Mouse (Mus musculus) fat pad, adult 2 months (tissue): ENCODE measurements around the gene Nanos3.

Experiments used
- DNase-seq: peaks from one replicate; pipeline ENCODE4 v3.0.0-alpha.2; 2011; ENCODE audit warnings: low read depth, low spot score; ENCODE audit errors: extremely low read depth

Gene Nanos3

DNA sequence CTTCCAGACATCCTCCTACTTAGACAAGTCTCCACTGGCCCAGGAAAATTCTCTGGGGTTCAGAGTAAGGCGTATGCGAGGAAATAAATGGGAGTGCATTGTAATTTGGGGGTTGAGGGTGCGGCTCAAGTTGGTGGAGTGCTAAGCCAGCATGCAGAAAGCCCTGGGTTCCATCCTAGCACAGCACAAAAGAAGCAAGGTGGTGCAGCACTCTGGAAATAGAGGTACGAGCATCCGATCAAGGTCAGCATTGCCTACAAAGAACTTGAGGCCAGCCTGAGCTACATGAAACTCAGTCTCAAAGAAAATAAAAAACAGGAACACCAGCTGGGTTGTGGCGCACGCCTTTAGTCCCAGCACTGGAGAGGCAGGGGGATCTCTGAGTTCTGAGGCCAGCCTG, at the start of gene Nanos3:
Nanos3 (minus strand) TSS at position 101 of the 400 bp plus-strand sequence.
- DNase-seq, result no peak

DNA sequence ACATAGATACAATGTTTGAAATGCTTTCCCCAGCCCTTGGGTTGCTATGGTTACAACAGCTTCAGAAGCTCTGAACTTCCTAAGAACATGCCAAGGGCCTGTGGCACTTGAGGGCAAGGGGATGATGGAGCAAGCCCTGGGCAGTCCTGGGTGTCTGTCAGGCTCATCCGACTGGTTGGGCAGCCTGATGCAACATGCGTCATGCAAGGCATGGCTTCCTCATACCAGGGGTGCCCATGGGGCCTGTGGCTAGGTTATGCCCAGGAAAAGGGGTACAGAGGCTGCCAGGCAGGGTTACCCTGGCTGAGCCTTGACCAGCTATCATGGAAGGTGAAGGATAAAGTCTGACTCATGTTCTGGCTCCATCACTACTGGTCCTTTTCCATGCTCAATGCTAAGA, 48.0 kb upstream of the Nanos3 start:
- DNase-seq, result peak; percentile 65

GRCm38 (mm10) chr8:84230735-84231134, 45.7 kb upstream of the Nanos3 start:
- no peak for DNase-seq

GRCm38 (mm10) chr8:84223322-84224029, 38.5 kb upstream of the Nanos3 start:
- no peak for DNase-seq

- no peak for DNase-seq
These were observed 37.6 kb upstream of the Nanos3 start for GRCm38 (mm10) chr8:84222566-84223165.

DNA sequence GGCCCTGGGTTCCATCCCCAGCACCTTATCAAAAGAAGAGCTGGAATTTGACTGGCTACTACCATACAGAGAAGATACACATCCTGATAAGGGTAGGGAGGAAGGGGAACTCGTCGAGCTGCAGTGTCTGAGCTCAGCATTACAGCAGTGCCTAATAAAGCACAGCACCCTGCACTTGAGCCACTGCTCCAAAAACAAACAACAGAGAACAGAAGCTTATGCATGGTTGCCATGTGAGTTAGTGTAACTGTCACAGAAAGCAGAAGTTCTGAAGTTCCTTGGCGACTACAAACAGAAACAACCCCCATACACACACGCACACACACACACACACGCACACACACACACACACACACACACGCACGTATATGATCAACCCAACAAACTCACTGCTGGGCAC, 35.1 kb upstream of the Nanos3 start:
- no peak for DNase-seq

- DNase-seq, result no peak
These were observed 33.1 kb upstream of the Nanos3 start for GRCm38 (mm10) chr8:84218143-84218542.

GRCm38 (mm10) chr8:84217206-84217605, 32.2 kb upstream of the Nanos3 start:
- DNase-seq, result no peak

DNA sequence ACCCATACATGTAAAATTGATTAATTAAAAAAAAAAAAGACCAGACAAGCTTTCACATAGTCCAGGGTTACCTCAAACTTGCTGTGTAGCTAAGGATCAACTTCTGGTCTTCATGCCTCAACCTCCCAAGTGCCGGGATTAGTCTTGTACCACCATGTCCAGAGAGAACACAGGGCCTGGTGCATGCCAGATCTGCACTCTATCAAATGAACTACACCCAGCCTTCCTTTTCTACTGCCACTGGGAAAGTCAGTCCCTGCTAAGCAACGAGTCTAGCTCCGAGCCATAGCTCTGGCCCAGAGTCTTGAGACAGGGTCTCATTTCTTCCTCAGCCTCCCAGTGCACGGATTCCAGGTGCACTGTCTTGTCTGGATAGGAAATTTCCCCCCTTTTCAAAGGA, 28.3 kb upstream of the Nanos3 start:
- no peak for DNase-seq

GRCm38 (mm10) chr8:84211881-84212563, 27.0 kb upstream of the Nanos3 start:
- DNase-seq, result no peak

DNA sequence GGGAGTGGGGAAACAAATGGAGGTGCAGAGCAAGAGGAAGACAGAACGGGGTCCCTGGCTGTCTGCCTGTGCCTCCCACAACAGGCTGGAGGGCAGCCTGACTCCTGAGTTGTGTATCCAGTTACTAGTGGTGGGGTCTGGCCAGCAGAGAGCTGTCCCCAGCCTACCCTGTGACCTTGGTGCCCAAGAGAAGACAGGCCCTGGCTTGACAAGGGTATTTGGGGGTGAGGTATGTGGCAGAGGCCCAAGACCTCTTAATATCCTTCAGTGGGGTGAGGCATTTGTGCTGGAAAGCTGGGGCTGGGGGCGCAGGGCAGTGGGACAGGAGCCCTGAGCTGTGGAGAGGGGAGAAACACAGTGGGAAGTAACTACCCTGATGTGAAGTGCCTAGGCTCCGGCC, 26.2 kb upstream of the Nanos3 start:
- DNase-seq, result no peak

- DNase-seq, result no peak
These were observed 25.3 kb upstream of the Nanos3 start for GRCm38 (mm10) chr8:84210167-84210791.

- DNase-seq, result no peak
These were observed 23.7 kb upstream of the Nanos3 start for GRCm38 (mm10) chr8:84208381-84209380.

GRCm38 (mm10) chr8:84207811-84208210, 22.8 kb upstream of the Nanos3 start:
- DNase-seq, result no peak

DNA sequence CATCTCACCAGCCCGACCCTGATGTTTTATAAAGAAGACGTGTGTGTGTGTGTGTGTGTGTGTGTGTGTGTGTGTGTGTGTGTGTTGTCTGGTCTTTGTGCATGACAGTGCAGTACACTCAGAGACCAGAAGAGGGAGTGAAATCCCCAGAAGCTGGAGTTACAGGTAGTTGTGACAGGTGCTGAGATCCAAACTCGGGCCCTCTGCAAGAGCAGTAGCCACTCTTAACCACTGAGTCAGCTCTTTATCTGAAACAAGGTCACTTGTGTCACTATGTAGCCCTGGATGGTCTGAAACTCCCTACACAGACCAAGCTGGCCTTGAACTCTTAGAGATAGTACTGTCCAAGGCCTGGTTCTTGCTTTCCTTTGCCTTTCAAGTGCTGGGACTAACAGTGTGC, 21.6 kb upstream of the Nanos3 start:
- DNase-seq, result no peak

GRCm38 (mm10) chr8:84205073-84205472, 20.1 kb upstream of the Nanos3 start:
- no peak for DNase-seq

DNA sequence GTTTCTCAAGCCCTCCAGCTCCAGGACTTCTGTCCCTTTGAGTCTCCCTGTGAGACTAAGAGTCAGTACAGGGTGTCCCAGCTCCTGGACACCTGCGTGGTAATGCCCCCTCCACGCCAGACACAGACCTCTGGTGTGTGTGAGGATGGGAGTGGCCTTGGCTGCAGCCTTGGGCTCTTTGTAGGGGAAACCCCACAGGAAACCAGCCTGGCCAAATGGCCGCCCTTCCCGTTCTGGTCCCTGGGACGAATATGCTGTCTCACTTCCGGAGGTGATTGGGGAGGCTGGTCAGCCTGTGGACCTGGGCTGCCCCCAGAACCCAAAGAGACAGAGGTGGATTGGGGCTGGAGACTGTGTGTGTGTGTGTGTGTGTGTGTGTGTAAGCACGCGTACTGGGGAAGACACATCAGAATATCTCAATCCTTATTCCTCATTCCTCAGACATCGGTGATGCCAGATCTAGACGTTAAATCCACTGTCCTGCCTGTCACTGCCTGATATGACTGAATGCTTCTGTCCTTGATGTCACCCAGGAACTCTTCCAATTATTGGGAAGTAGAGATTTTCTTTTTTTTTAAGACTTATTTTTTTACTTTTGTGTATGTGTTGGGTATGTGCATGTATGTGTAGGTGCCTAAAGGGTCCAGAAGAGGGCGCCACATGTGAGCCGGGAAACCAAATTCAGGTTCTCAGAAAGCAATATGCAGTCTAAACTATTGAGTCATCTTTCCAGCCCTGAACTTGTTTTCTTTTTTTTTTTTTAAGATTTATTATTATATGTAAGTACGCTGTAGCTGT, 19.2 kb upstream of the Nanos3 start:
- DNase-seq, result no peak

- no peak for DNase-seq
These were observed 18.2 kb upstream of the Nanos3 start for GRCm38 (mm10) chr8:84202938-84203917.

GRCm38 (mm10) chr8:84202466-84202865, 17.4 kb upstream of the Nanos3 start:
- DNase-seq, result peak; percentile 52
